Mouse (Mus musculus) G1E-ER4 (cell line): Measurements from ENCODE around the gene Gm13083. TPM values are rescaled to one million over a fixed set of nuclear protein-coding genes. Genes with fewer than 3 reads are reported as not detected.
"Not testable (repeated sequence)": the region's sequence is repeated elsewhere in the genome, so short reads cannot be mapped to it uniquely, and the experiment has no call there.

Source experiments
- GATA1 ChIP-seq: IDR thresholded peaks from one replicate; pipeline ENCODE4 v1.8.0; 2012; ENCODE audit warnings: low read length, inconsistent platforms
- polyA plus RNA-seq: library from polyadenylated mRNA; stranded (reverse); fragments of >175 nt; gene quantifications from 2 replicates; pipeline ENCODE4 v1.2.3, GENCODE M21; 2012

Gene Gm13083
- polyA plus RNA-seq: not detected in 2 replicates

DNA sequence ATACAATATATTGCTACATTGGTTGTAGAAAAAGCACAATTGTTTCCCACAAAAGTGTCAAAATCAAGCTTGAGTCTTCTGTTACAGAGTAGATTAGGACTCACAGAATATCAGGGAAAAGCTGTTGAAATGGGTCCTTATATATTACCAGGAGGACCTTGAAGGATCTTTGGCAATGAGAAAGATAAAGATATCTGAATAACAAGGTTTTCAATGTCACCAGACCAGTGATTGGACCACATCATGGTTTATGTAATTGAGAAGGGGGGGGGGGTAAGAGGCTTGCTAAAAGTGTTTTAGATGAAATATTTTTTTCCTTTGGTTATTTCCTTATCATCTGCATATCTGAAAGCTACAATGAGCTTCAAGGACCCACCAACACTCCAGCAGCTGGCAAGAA lies at the start of gene Gm13083:
Gene Gm13083, plus strand, starts transcription at position 301 of the 400 bp plus-strand sequence.
- not testable (repeated sequence) for TF ChIP-seq GATA1

DNA sequence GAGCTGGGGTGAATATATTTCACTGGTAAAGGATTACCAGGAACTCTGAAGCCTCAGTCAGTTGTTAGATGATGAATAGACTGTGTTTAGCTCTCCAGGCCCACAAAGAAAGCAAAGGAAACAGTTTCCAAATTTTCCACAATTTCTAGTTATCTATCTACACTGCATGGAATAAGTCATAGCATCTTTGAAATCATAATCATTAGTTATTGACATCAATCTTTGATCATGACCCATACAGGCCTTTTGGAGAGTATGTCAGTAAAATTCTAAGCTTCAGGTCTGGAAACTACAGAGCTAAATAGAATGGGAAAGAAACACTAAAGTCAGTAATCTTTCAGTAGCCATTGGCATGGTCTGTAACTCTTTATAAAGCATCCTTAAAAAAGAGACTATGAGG lies 42.3 kb downstream of the Gm13083 start, which contains the start of gene Gm13088:
Gene Gm13088, minus strand, starts transcription at position 101 of the 400 bp plus-strand sequence.
- TF ChIP-seq GATA1: not testable (repeated sequence)

Other genes starting within 250 kb of the Gm13083 start
- not detected in 2 replicates for gene Pramel1, start 220.6 kb upstream of the Gm13083 start, polyA plus RNA-seq
- 0.50 and 0.85 TPM in 2 replicates for gene Pramef8, start 202.6 kb upstream of the Gm13083 start, polyA plus RNA-seq
- not detected in 2 replicates for gene Oog4, start 164.7 kb upstream of the Gm13083 start, polyA plus RNA-seq
- not detected in 2 replicates for gene Gm13043, start 103.7 kb upstream of the Gm13083 start, polyA plus RNA-seq
- not detected in 2 replicates for gene Gm13040, start 79.0 kb upstream of the Gm13083 start, polyA plus RNA-seq
- not detected in 2 replicates for gene BC080695, start 63.3 kb upstream of the Gm13083 start, polyA plus RNA-seq
- gene Gm13057, start 63.3 kb upstream of the Gm13083 start, polyA plus RNA-seq: not detected in 2 replicates
- gene Gm13088, start 42.2 kb downstream of the Gm13083 start, polyA plus RNA-seq: not detected in 2 replicates
- gene Gm13089, start 87.7 kb downstream of the Gm13083 start, polyA plus RNA-seq: not detected in 2 replicates
- not detected in 2 replicates for gene Gm13078, start 104.5 kb downstream of the Gm13083 start, polyA plus RNA-seq
- not detected in 2 replicates for gene Gm13023, start 174.3 kb downstream of the Gm13083 start, polyA plus RNA-seq
- not detected in 2 replicates for gene Gm13084, start 201.1 kb downstream of the Gm13083 start, polyA plus RNA-seq
- not detected in 2 replicates for gene Gm13103, start 231.5 kb downstream of the Gm13083 start, polyA plus RNA-seq